Mouse (Mus musculus): ENCODE measurements around the gene Zdhhc19.

The Zdhhc19 gene

GRCm38 (mm10) chr16:32495965-32496364 is at the start of gene Zdhhc19:
Zdhhc19 (plus strand) TSS chr16:32496265.
- DNase-seq (ENCODE audit: low read depth, low spot score), result no peak
- no peaks in the 10 kb centered on the region for H3K27me3 ChIP-seq (ENCODE audit: control insufficient read depth, insufficient read depth, low read length, poor library complexity, severe bottlenecking)
- no peaks in the 10 kb centered on the region for H3K36me3 ChIP-seq (ENCODE audit: control insufficient read depth, insufficient read depth, low read length, poor library complexity, severe bottlenecking)

- H3K36me3 ChIP-seq (ENCODE audit: control insufficient read depth, insufficient read depth, low read length, poor library complexity, severe bottlenecking), result 0 out of 2 replicates have a peak, but pooled peaks cover under 1% of the 10 kb centered on the region
- DNase-seq (ENCODE audit: low read depth, low spot score), result no peak
- H3K27me3 ChIP-seq (ENCODE audit: control insufficient read depth, insufficient read depth, low read length, poor library complexity, severe bottlenecking), result no peaks in the 10 kb centered on the region
Measured at GRCm38 (mm10) chr16:32446563-32447138, 49.4 kb upstream of the Zdhhc19 start.

GRCm38 (mm10) chr16:32449665-32450064 is 46.4 kb upstream of the Zdhhc19 start:
- Histone ChIP-seq H3K36me3 (ENCODE audit: control insufficient read depth, insufficient read depth, low read length, poor library complexity, severe bottlenecking) (peaks cover 2% of the 10 kb centered on the region; the same call in 1 of the 2 replicates), H3K27me3 (ENCODE audit: control insufficient read depth, insufficient read depth, low read length, poor library complexity, severe bottlenecking) (no peaks in the 10 kb centered on the region)
- no peak for DNase-seq (ENCODE audit: low read depth, low spot score)

DNA sequence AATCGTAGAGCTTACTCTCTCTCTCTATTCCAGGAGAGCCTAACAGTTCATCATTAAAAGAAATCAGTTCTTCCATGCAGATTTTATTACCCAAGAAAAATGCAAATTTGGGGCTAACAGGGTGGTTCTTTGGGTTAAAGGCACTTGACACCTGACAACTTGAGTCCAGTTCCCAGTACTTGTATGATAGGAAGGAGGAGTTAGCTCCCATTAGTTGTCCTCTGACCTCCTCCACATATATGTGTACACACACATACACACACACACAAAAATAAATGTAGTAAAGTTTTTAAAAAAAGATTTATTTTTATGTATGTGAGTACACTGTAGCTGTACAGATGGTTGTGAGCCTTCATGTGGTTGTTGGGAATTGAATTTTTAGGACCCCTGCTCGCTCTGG is 45.9 kb upstream of the Zdhhc19 start:
- DNase-seq (ENCODE audit: low read depth, low spot score), result no peak
- Histone ChIP-seq H3K36me3 (ENCODE audit: control insufficient read depth, insufficient read depth, low read length, poor library complexity, severe bottlenecking) (peaks cover 2% of the 10 kb centered on the region; the same call in 1 of the 2 replicates), H3K27me3 (ENCODE audit: control insufficient read depth, insufficient read depth, low read length, poor library complexity, severe bottlenecking) (no peaks in the 10 kb centered on the region)

- DNase-seq (ENCODE audit: low read depth, low spot score), result no peak
- H3K36me3 ChIP-seq (ENCODE audit: control insufficient read depth, insufficient read depth, low read length, poor library complexity, severe bottlenecking), result peaks cover 4% of the 10 kb centered on the region; the same call in 1 of the 2 replicates
- no peaks in the 10 kb centered on the region for H3K27me3 ChIP-seq (ENCODE audit: control insufficient read depth, insufficient read depth, low read length, poor library complexity, severe bottlenecking)
Measured at GRCm38 (mm10) chr16:32453102-32453501, 43.0 kb upstream of the Zdhhc19 start.

DNA sequence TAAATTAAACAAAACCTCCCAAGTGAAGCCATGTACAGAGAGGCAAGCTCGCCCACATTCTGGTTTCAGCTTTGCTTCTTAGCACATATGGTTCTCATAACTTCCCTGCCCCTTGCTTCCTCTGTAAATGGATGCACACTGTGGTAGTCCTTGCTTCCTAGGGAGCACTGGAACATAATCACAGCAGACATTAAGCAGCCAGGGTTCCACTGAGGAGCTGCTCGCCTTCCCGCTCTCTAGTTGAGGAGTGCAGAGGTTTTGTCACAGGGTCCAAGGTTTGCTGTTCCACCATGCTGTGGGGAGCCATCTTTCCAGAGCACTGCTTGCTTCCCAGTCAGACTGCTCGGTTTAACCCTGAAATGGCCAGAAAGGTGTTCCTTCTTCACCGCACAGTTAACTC is 41.4 kb upstream of the Zdhhc19 start:
- Histone ChIP-seq H3K27me3 (ENCODE audit: control insufficient read depth, insufficient read depth, low read length, poor library complexity, severe bottlenecking) (no peaks in the 10 kb centered on the region), H3K36me3 (ENCODE audit: control insufficient read depth, insufficient read depth, low read length, poor library complexity, severe bottlenecking) (peaks cover 4% of the 10 kb centered on the region; the same call in 1 of the 2 replicates)
- DNase-seq (ENCODE audit: low read depth, low spot score), result no peak

DNA sequence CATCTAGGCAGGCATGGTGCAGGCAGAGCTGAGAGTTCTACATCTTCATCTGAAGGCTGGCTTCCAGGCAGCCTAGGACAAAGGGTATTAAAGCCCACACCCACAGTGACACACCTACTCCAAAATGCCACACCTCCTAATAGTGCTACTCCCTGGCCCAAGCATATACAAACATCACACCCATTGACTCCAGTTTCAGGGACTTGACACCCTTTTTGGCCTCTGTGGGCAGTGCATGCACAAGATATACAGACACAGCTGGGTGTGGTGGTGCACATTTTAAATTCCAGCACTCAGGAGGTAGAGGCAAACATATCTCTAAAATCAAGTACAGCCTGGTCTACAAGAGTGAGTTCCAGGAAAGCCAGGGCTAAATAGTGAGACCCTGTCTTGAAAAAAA is 40.0 kb upstream of the Zdhhc19 start:
- Histone ChIP-seq H3K36me3 (ENCODE audit: control insufficient read depth, insufficient read depth, low read length, poor library complexity, severe bottlenecking) (peaks cover 4% of the 10 kb centered on the region; the same call in 1 of the 2 replicates), H3K27me3 (ENCODE audit: control insufficient read depth, insufficient read depth, low read length, poor library complexity, severe bottlenecking) (no peaks in the 10 kb centered on the region)
- no peak for DNase-seq (ENCODE audit: low read depth, low spot score)

- H3K36me3 ChIP-seq (ENCODE audit: control insufficient read depth, insufficient read depth, low read length, poor library complexity, severe bottlenecking), result peaks cover 3% of the 10 kb centered on the region; the same call in 1 of the 2 replicates
- DNase-seq (ENCODE audit: low read depth, low spot score), result no peak
- no peaks in the 10 kb centered on the region for H3K27me3 ChIP-seq (ENCODE audit: control insufficient read depth, insufficient read depth, low read length, poor library complexity, severe bottlenecking)
Measured at GRCm38 (mm10) chr16:32456761-32457160, 39.3 kb upstream of the Zdhhc19 start.

- DNase-seq (ENCODE audit: low read depth, low spot score), result peak; percentile 74
- no peaks in the 10 kb centered on the region for H3K27me3 ChIP-seq (ENCODE audit: control insufficient read depth, insufficient read depth, low read length, poor library complexity, severe bottlenecking)
Measured at GRCm38 (mm10) chr16:32457589-32458386, 38.3 kb upstream of the Zdhhc19 start.

GRCm38 (mm10) chr16:32460518-32460917 is 35.5 kb upstream of the Zdhhc19 start:
- peak; percentile 20 for DNase-seq (ENCODE audit: low read depth, low spot score)
- H3K36me3 ChIP-seq (ENCODE audit: control insufficient read depth, insufficient read depth, low read length, poor library complexity, severe bottlenecking), result peaks cover 4% of the 10 kb centered on the region; the same call in 1 of the 2 replicates
- H3K27me3 ChIP-seq (ENCODE audit: control insufficient read depth, insufficient read depth, low read length, poor library complexity, severe bottlenecking), result no peaks in the 10 kb centered on the region

More at GRCm38 (mm10) chr16:32457589-32458386, 38.3 kb upstream of the Zdhhc19 start:
- 0 out of 2 replicates have a peak, but pooled peaks cover 2% of the 10 kb centered on the region for H3K36me3 ChIP-seq (ENCODE audit: control insufficient read depth, insufficient read depth, low read length, poor library complexity, severe bottlenecking)

GRCm38 (mm10) chr16:32461713-32462112 is 34.4 kb upstream of the Zdhhc19 start:
- DNase-seq (ENCODE audit: low read depth, low spot score), result no peak
- no peaks in the 10 kb centered on the region for H3K27me3 ChIP-seq (ENCODE audit: control insufficient read depth, insufficient read depth, low read length, poor library complexity, severe bottlenecking)
- peaks cover 4% of the 10 kb centered on the region; the same call in 1 of the 2 replicates for H3K36me3 ChIP-seq (ENCODE audit: control insufficient read depth, insufficient read depth, low read length, poor library complexity, severe bottlenecking)

DNA sequence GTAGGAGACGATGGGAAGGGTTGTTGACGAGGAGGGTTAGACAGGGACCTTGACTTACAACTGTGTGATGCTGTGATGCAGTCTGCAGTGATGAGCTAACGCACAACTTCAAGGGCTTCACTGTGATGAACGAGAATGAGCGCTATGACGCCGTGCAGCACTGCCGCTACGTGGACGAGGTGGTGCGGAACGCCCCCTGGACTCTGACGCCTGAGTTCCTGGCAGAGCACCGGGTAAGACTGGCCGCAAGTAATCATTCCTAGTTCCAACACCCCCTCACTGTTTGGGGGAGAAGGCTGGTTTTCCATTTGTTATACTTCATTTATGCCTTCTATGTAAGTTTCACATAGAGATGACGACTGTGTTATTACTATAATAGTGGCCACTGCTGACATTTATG is 33.1 kb upstream of the Zdhhc19 start:
- DNase-seq (ENCODE audit: low read depth, low spot score), result no peak

GRCm38 (mm10) chr16:32463426-32463825 is 32.6 kb upstream of the Zdhhc19 start:
- DNase-seq (ENCODE audit: low read depth, low spot score), result no peak
- H3K27me3 ChIP-seq (ENCODE audit: control insufficient read depth, insufficient read depth, low read length, poor library complexity, severe bottlenecking), result no peaks in the 10 kb centered on the region
- peaks cover 6% of the 10 kb centered on the region; the same call in 1 of the 2 replicates for H3K36me3 ChIP-seq (ENCODE audit: control insufficient read depth, insufficient read depth, low read length, poor library complexity, severe bottlenecking)

More for the DNA sequence above, 33.1 kb upstream of the Zdhhc19 start:
- Histone ChIP-seq H3K36me3 (ENCODE audit: control insufficient read depth, insufficient read depth, low read length, poor library complexity, severe bottlenecking) (peaks cover 4% of the 10 kb centered on the region; the same call in 1 of the 2 replicates), H3K27me3 (ENCODE audit: control insufficient read depth, insufficient read depth, low read length, poor library complexity, severe bottlenecking) (no peaks in the 10 kb centered on the region)

DNA sequence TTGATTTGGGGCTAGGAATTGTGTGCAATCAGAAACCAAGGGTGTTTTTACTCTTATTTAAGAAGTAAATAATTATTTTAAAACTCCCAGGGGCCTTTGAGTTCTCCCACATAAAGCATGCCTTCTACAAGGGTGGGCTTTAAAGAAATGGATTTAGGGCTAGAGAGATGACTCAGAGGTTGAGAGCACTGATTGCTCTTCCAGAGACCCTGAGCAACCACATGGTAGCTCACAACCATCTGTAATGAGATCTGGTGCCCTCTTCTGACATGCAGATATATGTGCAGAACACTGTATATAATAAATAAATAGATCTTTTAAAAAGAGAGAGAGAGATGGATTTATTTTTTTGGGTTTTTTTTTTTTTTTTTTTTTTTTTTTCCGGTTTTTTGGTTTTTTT is 31.2 kb upstream of the Zdhhc19 start:
- no peak for DNase-seq (ENCODE audit: low read depth, low spot score)
- Histone ChIP-seq H3K27me3 (ENCODE audit: control insufficient read depth, insufficient read depth, low read length, poor library complexity, severe bottlenecking) (no peaks in the 10 kb centered on the region), H3K36me3 (ENCODE audit: control insufficient read depth, insufficient read depth, low read length, poor library complexity, severe bottlenecking) (peaks cover 7% of the 10 kb centered on the region)

DNA sequence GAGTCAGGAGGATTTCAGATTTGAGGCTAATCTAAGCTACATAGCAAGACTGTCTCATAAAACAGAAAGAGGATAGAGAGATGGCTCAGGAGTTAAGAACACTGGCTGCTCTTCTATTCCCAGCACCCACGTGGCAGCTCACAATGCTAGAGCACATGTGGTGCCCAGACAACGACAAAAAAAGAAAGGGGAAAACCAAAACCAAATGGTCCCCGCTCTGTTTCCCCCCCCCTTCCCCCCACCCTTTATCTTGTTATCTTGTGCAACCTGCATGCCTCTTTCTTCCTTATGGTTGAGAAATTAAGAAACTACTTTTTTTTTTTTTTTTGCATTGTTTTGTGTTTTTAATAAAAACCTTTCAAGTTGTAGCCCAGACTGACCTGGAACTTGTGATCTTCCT is 27.6 kb upstream of the Zdhhc19 start:
- Histone ChIP-seq H3K27me3 (ENCODE audit: control insufficient read depth, insufficient read depth, low read length, poor library complexity, severe bottlenecking) (no peaks in the 10 kb centered on the region), H3K36me3 (ENCODE audit: control insufficient read depth, insufficient read depth, low read length, poor library complexity, severe bottlenecking) (peaks cover 7% of the 10 kb centered on the region; the same call in 1 of the 2 replicates)
- DNase-seq (ENCODE audit: low read depth, low spot score), result no peak

Data from splenic B cell, adult 2 months (primary cell).